Mouse (Mus musculus): Measurements from ENCODE around the gene Itln1.

DNA sequence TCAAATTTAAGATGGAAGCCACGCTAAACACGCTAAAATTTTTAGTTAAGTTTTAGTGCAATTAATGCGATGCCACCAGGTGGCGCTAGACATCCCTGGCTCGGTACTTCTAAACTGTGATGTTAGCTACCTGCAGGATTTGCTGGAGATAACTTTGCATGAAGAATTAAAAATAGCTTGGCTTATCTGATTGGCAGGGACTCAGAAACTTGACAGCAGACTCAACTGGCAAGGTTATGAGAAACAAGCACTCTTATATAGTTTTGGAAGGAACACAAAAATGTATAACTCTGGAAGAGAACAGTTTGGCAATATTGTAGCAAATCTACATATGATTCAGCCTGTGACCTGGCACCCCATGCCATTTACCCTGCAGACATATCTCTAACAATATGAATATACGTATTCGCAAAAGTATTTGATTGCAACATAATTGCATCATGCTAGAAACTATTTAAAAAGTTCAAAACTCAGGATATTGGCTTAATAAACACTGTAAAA, 64.7 kb downstream of the Itln1 start:
- TF ChIP-seq CTCF (IDR thresholded peaks at IDR 0.05; ENCODE audit: low read depth, low read length) (peak; percentile 49; the same call in 1 of the 2 replicates), POLR2A (IDR thresholded peaks at IDR 0.05; ENCODE audit: borderline replicate concordance, low read depth, low read length) (no peak)

Measured in bone marrow macrophage, adult 2 months (primary cell).